Mouse (Mus musculus) limb, embryonic 11.5 days (tissue): Measurements from ENCODE around the gene Cuta. TPM values are rescaled to one million over a fixed set of nuclear protein-coding genes. Genes with fewer than 3 reads are reported as not detected.

Source experiments
- ATAC-seq: fragments of 200-750 bp; cut with Nextera tagmentation; 2 replicates; pipeline ENCODE4 v1.8.0; 2017; ENCODE audit warnings: low read depth; ENCODE audit not compliant: insufficient number of reproducible peaks, low FRiP score, low TSS enrichment
- DNase-seq: peaks from one replicate; pipeline ENCODE4 v3.0.0-alpha.2; 2015; ENCODE audit warnings: low spot score
- H3K27ac ChIP-seq: fragments of 300-500 bp; sonication (generic); replicated peaks from 2 replicates; pipeline ENCODE4 v1.5.1; 2014; ENCODE audit warnings: low read depth, mild to moderate bottlenecking, low read length
- H3K27me3 ChIP-seq: fragments of 300-500 bp; sonication (generic); 2 replicates; pipeline ENCODE4 v1.6.1; 2014; ENCODE audit warnings: mild to moderate bottlenecking, low read length, mixed read lengths; ENCODE audit not compliant: control insufficient read depth, insufficient read depth
- H3K36me3 ChIP-seq: fragments of 300-500 bp; sonication (generic); 2 replicates; pipeline ENCODE4 v1.6.1; 2014; ENCODE audit warnings: mild to moderate bottlenecking, low read length, moderate library complexity, mixed read lengths; ENCODE audit not compliant: control insufficient read depth, insufficient read depth
- H3K4me1 ChIP-seq: fragments of 300-500 bp; sonication (generic); 2 replicates; pipeline ENCODE4 v1.6.1; 2014; ENCODE audit warnings: low read length, mixed read lengths; ENCODE audit not compliant: control insufficient read depth, insufficient read depth
- H3K4me2 ChIP-seq: fragments of 300-500 bp; sonication (generic); 2 replicates; pipeline ENCODE4 v1.6.1; 2014; ENCODE audit warnings: low read depth, mild to moderate bottlenecking, moderate library complexity; ENCODE audit not compliant: severe bottlenecking
- H3K4me3 ChIP-seq: fragments of 300-500 bp; sonication (generic); 2 replicates; pipeline ENCODE4 v1.5.1; 2014; ENCODE audit warnings: low read depth, low read length
- H3K9ac ChIP-seq: fragments of 300-500 bp; sonication (generic); 2 replicates; pipeline ENCODE4 v1.6.1; 2014; ENCODE audit warnings: mild to moderate bottlenecking, low read length
- H3K9me3 ChIP-seq: fragments of 300-500 bp; sonication (generic); 2 replicates; pipeline ENCODE4 v1.6.1; 2016; ENCODE audit warnings: low read length; ENCODE audit not compliant: control insufficient read depth
- WGBS: fragments of 180-500 bp; shearing (Covaris S2); extraction: QIAGEN DNeasy Blood & Tissue Kit; methylation state at CpG from one replicate; pipeline ENCODE4 v1.1.7; 2014; 5-methylcytosine and 5-hydroxymethylcytosine counted together
- polyA plus RNA-seq: library from polyadenylated mRNA; unstranded; fragments of >200 nt; fragmentation: Nextera tagmentation; extraction: Ambion mirVana; gene quantifications from 2 replicates; pipeline ENCODE4 v1.2.1, GENCODE M21; 2014

Gene Cuta
- polyA plus RNA-seq, 1 experiment from 2014 or later = 170 TPM

GRCm38 (mm10) chr17:26900916-26901315 lies 38.5 kb downstream of the Cuta start:
- H3K4me2 ChIP-seq = no peak overlapping the region
- no peak for ATAC-seq
- WGBS = 81% methylated on average over 6 of the region's 6 CpGs
- DNase-seq = no peak
- no peaks in the 10 kb centered on the region for H3K36me3 ChIP-seq
- no peaks in the 10 kb centered on the region for H3K4me1 ChIP-seq
- no peak overlapping the region for H3K9ac ChIP-seq
- H3K9me3 ChIP-seq = no peaks in the 10 kb centered on the region
- no peak overlapping the region for H3K27ac ChIP-seq
- no peaks in the 10 kb centered on the region for H3K27me3 ChIP-seq
- no peak overlapping the region for H3K4me3 ChIP-seq

DNA sequence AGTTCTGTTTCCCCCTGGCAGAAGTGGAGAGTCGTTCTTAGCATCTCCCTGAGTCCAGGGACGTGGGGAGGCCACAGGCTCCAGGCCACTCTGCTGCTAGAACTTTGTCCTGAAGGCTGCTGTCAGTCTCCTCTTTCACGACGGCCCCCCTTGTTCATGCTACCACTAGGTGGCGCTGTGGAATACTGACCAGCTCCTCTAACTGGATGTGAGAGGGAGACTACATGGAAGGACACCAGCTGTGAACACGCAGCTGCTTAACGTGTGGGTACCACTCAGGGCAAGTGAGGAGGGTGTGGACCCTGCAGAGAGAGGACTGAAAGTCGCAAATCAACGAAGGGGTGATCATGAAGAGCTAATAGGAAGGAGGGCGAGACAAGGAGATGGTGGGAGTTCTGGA lies 43.8 kb downstream of the Cuta start:
- WGBS = 13% methylated on average over 10 of the region's 10 CpGs
- ATAC-seq = no peak
- Histone ChIP-seq H3K4me3 (no peak overlapping the region), H3K9ac (no peak overlapping the region), H3K4me1 (peaks cover 8% of the 10 kb centered on the region; the same call in 1 of the 2 replicates), H3K36me3 (no peaks in the 10 kb centered on the region), H3K4me2 (no peak overlapping the region), H3K9me3 (no peaks in the 10 kb centered on the region), H3K27me3 (no peaks in the 10 kb centered on the region), H3K27ac (no peak overlapping the region)
- peak; percentile 82 for DNase-seq

- no peak overlapping the region for H3K4me3 ChIP-seq
- peaks cover 8% of the 10 kb centered on the region; the same call in 1 of the 2 replicates for H3K4me1 ChIP-seq
- no peak for DNase-seq
- H3K27me3 ChIP-seq = no peaks in the 10 kb centered on the region
- no peaks in the 10 kb centered on the region for H3K9me3 ChIP-seq
- H3K27ac ChIP-seq = no peak overlapping the region
- WGBS = 86% methylated on average over 6 of the region's 6 CpGs
- no peaks in the 10 kb centered on the region for H3K36me3 ChIP-seq
- H3K9ac ChIP-seq = no peak overlapping the region
- H3K4me2 ChIP-seq = no peak overlapping the region
- ATAC-seq = no peak
These were observed 45.0 kb downstream of the Cuta start for GRCm38 (mm10) chr17:26894342-26894741.

DNA sequence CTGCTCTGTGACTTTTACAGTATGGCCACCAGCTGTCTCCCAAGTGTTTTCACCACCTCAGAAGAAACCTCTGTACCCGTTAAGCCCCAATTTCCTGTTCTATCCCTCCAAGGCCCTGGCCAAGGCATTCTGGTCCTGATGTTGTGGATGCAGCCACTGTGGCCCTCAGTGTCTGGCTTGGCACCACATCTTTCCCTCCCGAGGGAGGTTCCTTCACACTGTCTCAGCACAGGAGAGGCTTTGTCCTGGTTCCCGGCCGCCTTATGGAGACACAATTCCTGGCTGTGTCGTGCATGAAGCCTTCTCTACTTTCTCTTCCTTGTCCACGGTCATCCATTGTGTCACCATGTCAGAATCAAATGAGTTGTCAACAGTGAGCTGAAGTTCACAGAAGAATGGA lies 45.9 kb downstream of the Cuta start:
- Histone ChIP-seq H3K27me3 (no peaks in the 10 kb centered on the region), H3K9me3 (no peaks in the 10 kb centered on the region), H3K4me2 (no peak overlapping the region), H3K27ac (no peak overlapping the region), H3K4me1 (peaks cover 8% of the 10 kb centered on the region; the same call in 1 of the 2 replicates), H3K36me3 (no peaks in the 10 kb centered on the region), H3K9ac (0 out of 2 replicates have a peak overlapping the region, but pooled peaks have one; percentile 22), H3K4me3 (no peak overlapping the region)
- no peak for DNase-seq
- WGBS = 60% methylated on average over 6 of the region's 6 CpGs
- ATAC-seq = no peak

DNA sequence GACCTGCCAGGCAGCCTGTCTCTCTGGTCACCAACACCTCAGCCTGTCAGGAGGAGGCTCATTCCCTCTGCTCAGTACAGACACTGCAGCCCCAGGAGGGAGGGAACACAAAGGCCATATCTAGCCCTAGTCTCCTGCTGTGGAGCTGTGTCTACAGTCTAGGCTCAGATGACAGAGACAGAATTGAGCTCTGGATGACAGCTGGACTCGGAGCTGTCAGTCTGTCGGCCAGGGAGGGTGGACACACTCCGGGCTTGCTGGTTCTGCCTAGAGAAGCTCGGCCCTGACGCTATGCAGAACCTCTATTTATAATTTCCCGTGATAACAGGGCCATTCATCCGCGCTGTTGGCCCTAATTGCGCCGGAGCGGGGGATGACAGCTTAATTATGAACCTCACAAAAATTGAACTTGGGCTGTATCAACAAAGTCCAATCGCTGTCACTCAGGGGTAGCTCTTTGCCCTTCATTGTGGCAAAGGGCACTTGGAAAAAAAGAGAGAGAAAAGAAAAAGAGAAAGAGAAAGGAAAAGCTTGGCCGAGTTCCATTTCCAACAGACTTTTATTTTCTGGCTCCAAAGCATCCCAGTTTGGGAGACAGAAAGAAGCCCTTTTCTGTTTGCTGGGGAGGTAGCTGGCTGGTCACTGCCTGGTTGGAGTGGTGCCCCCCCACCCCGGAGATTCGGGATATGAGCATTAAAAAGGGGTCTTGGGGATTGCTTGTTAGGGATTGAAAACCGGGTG lies 46.6 kb downstream of the Cuta start:
- ATAC-seq = 0 out of 2 replicates have a peak, but pooled peaks have one; percentile 51
- no peak overlapping the region for H3K4me2 ChIP-seq
- no peak overlapping the region; the same call in 1 of the 2 replicates for H3K9ac ChIP-seq
- no peak overlapping the region for H3K4me3 ChIP-seq
- DNase-seq = no peak
- no peaks in the 10 kb centered on the region for H3K27me3 ChIP-seq
- no peaks in the 10 kb centered on the region for H3K9me3 ChIP-seq
- no peaks in the 10 kb centered on the region for H3K36me3 ChIP-seq
- H3K27ac ChIP-seq = no peak overlapping the region
- H3K4me1 ChIP-seq = peaks cover 8% of the 10 kb centered on the region; the same call in 1 of the 2 replicates
- 57% methylated on average over 16 of the region's 16 CpGs for WGBS

- WGBS = 35% methylated on average over 3 of the region's 3 CpGs
- no peak overlapping the region for H3K4me2 ChIP-seq
- H3K27ac ChIP-seq = no peak overlapping the region
- no peak for DNase-seq
- ATAC-seq = no peak
- H3K27me3 ChIP-seq = 0 out of 2 replicates have a peak, but pooled peaks cover 2% of the 10 kb centered on the region
- H3K9ac ChIP-seq = no peak overlapping the region
- H3K9me3 ChIP-seq = no peaks in the 10 kb centered on the region
- H3K36me3 ChIP-seq = no peaks in the 10 kb centered on the region
- no peak overlapping the region for H3K4me3 ChIP-seq
- peaks cover 8% of the 10 kb centered on the region; the same call in 1 of the 2 replicates for H3K4me1 ChIP-seq
These were observed 51.4 kb downstream of the Cuta start for GRCm38 (mm10) chr17:26887926-26888325.

- peak; percentile 90 for DNase-seq
- peak; percentile 68; the same call in 1 of the 2 replicates for ATAC-seq
- Histone ChIP-seq H3K4me1 (0 out of 2 replicates have a peak, but pooled peaks cover 2% of the 10 kb centered on the region), H3K9me3 (no peaks in the 10 kb centered on the region), H3K27ac (no peak overlapping the region), H3K9ac (no peak overlapping the region), H3K36me3 (no peaks in the 10 kb centered on the region), H3K4me2 (peak overlapping the region; percentile 46), H3K4me3 (peak overlapping the region; percentile 14; the same call in 1 of the 2 replicates), H3K27me3 (0 out of 2 replicates have a peak, but pooled peaks cover 2% of the 10 kb centered on the region)
- WGBS = 11% methylated on average over 30 of the region's 30 CpGs
These were observed 53.2 kb downstream of the Cuta start for GRCm38 (mm10) chr17:26886047-26886749.
